Mouse (Mus musculus) liver, embryonic 14.5 days (tissue): ENCODE measurements around the gene Agbl4. TPM values are rescaled to one million over a fixed set of nuclear protein-coding genes. Genes with fewer than 3 reads are reported as not detected.

ENCODE experiments used
- ATAC-seq: fragments of 200-750 bp; cut with Nextera tagmentation; 2 replicates; pipeline ENCODE4 v1.8.0; 2017; ENCODE audit warnings: moderate number of reproducible peaks, mild to moderate bottlenecking, moderate library complexity; ENCODE audit not compliant: insufficient read depth
- DNase-seq, 3 experiments: peaks; one replicate each; pipeline ENCODE4 v3.0.0-alpha.2; 2012 to 2013; ENCODE audit warnings: low read depth in 3 of 3, low spot score in 3 of 3
- H3K27ac ChIP-seq: fragments of 300-500 bp; sonication (generic); 2 replicates; pipeline ENCODE4 v1.5.1; 2014; ENCODE audit warnings: moderate library complexity, mild to moderate bottlenecking, control low read depth, inconsistent platforms
- H3K27me3 ChIP-seq: fragments of 300-500 bp; sonication (generic); 2 replicates; pipeline ENCODE4 v1.6.1; 2014; ENCODE audit warnings: mild to moderate bottlenecking, low read length, moderate library complexity; ENCODE audit not compliant: control insufficient read depth, insufficient read depth
- H3K36me3 ChIP-seq: fragments of 300-500 bp; sonication (generic); replicated peaks from 2 replicates; pipeline ENCODE4 v1.6.1; 2014; ENCODE audit warnings: low read depth; ENCODE audit not compliant: control insufficient read depth, insufficient read depth
- H3K4me1 ChIP-seq, 2 experiments: fragments of 200-500 bp in 1 of 2; fragments of 300-500 bp in 1 of 2; sonication (generic) in 1 of 2; replicated peaks; 2 replicates each; pipeline ENCODE4 v1.6.1; 2012 to 2014; ENCODE audit warnings: antibody characterized with exemption in 1 of 2, inconsistent platforms in 1 of 2, low read length in 1 of 2; ENCODE audit not compliant: control insufficient read depth in 2 of 2, insufficient read depth in 2 of 2
- H3K4me2 ChIP-seq: fragments of 300-500 bp; sonication (generic); 2 replicates; pipeline ENCODE4 v1.6.1; 2014; ENCODE audit warnings: low read depth, mild to moderate bottlenecking, control low read depth, moderate library complexity
- H3K4me3 ChIP-seq, 2 experiments: fragments of 200-500 bp in 1 of 2; fragments of 300-500 bp in 1 of 2; sonication (generic) in 1 of 2; 2 replicates each; pipeline ENCODE4 v1.5.1; 2012 to 2014; ENCODE audit warnings: low read depth in 2 of 2, low read length in 2 of 2, mild to moderate bottlenecking in 2 of 2, control low read depth in 1 of 2, inconsistent platforms in 1 of 2, moderate library complexity in 1 of 2; ENCODE audit not compliant: insufficient read depth in 1 of 2
- H3K9ac ChIP-seq: fragments of 300-500 bp; sonication (generic); replicated peaks from 2 replicates; pipeline ENCODE4 v1.6.1; 2014; ENCODE audit warnings: mild to moderate bottlenecking, control low read depth, moderate library complexity
- H3K9me3 ChIP-seq: fragments of 300-500 bp; sonication (generic); 2 replicates; pipeline ENCODE4 v1.6.1; 2016; ENCODE audit warnings: low read length, mixed read lengths; ENCODE audit not compliant: control insufficient read depth
- CTCF ChIP-seq: IDR thresholded peaks from 2 replicates; pipeline ENCODE4 v1.5.1; 2016; ENCODE audit warnings: antibody characterized with exemption, low read depth, control low read depth
- EP300 ChIP-seq: IDR thresholded peaks from 2 replicates; pipeline ENCODE4 v1.6.1; 2016; ENCODE audit warnings: antibody characterized with exemption, low read depth
- WGBS: fragments of 180-500 bp; shearing (Covaris S2); extraction: QIAGEN DNeasy Blood & Tissue Kit; methylation state at CpG from one replicate; pipeline ENCODE4 v1.1.7; 2014; ENCODE audit not compliant: insufficient replicate concordance; 5-methylcytosine and 5-hydroxymethylcytosine counted together
- polyA plus RNA-seq, 2 experiments: library from polyadenylated mRNA; depleted of rRNA in 1 of 2; stranded (reverse) in 1 of 2; unstranded in 1 of 2; fragments of >200 nt; fragmentation: Nextera tagmentation in 1 of 2; extraction: Ambion mirVana in 1 of 2; gene quantifications; 2 replicates each; pipeline versions ENCODE4 v1.2.1 to v1.2.3; 2012 to 2014

Gene Agbl4
- polyA plus RNA-seq, 2 experiments: not detected

GRCm38 (mm10) chr4:111681926-111682325, 1284.5 kb downstream of the Agbl4 start:
- Histone ChIP-seq H3K9ac (no peak overlapping the region), H3K4me2 (no peak overlapping the region), H3K4me3 (no peak overlapping the region), H3K36me3 (no peaks in the 10 kb centered on the region), H3K27me3 (no peaks in the 10 kb centered on the region), H3K27ac (no peak overlapping the region), H3K9me3 (no peaks in the 10 kb centered on the region), H3K4me1 (no peaks in the 10 kb centered on the region)
- TF ChIP-seq CTCF (no peak), EP300 (no peak)
- DNase-seq (no peak), ATAC-seq (no peak)
- 65% methylated on average over 5 of the region's 5 CpGs for WGBS

GRCm38 (mm10) chr4:111682793-111683192, 1285.3 kb downstream of the Agbl4 start:
- H3K4me1 ChIP-seq: no peaks in the 10 kb centered on the region; a peak in 1 of 4 replicates
- H3K9me3 ChIP-seq: no peaks in the 10 kb centered on the region
- H3K4me3 ChIP-seq: no peak overlapping the region
- no peak for ATAC-seq
- no peak overlapping the region for H3K4me2 ChIP-seq
- no peaks in the 10 kb centered on the region for H3K36me3 ChIP-seq
- no peak overlapping the region for H3K27ac ChIP-seq
- no peak for TF ChIP-seq CTCF
- no peak for TF ChIP-seq EP300
- 41% methylated on average over 3 of the region's 3 CpGs for WGBS
- no peaks in the 10 kb centered on the region for H3K27me3 ChIP-seq
- DNase-seq: no peak
- H3K9ac ChIP-seq: no peak overlapping the region

- no peaks in the 10 kb centered on the region for H3K27me3 ChIP-seq
- H3K9ac ChIP-seq: no peak overlapping the region
- no peaks in the 10 kb centered on the region for H3K36me3 ChIP-seq
- no peak for ATAC-seq
- no peak for DNase-seq
- no peak overlapping the region for H3K4me3 ChIP-seq
- H3K4me1 ChIP-seq: no peaks in the 10 kb centered on the region; a peak in 1 of 4 replicates
- no peak overlapping the region for H3K27ac ChIP-seq
- no peaks in the 10 kb centered on the region for H3K9me3 ChIP-seq
- H3K4me2 ChIP-seq: no peak overlapping the region
- TF ChIP-seq EP300 (no peak), CTCF (no peak)
- WGBS: 58% methylated on average over 5 of the region's 5 CpGs
These were observed 1286.4 kb downstream of the Agbl4 start for GRCm38 (mm10) chr4:111683843-111684242.

GRCm38 (mm10) chr4:111685951-111686350, 1288.5 kb downstream of the Agbl4 start:
- Histone ChIP-seq H3K9ac (no peak overlapping the region), H3K4me1 (no peaks in the 10 kb centered on the region; a peak in 1 of 4 replicates), H3K36me3 (no peaks in the 10 kb centered on the region), H3K27me3 (no peaks in the 10 kb centered on the region), H3K4me2 (no peak overlapping the region), H3K4me3 (no peak overlapping the region), H3K9me3 (no peaks in the 10 kb centered on the region), H3K27ac (no peak overlapping the region)
- DNase-seq (no peak), ATAC-seq (no peak)
- 55% methylated on average over 2 of the region's 2 CpGs for WGBS
- TF ChIP-seq CTCF (no peak), EP300 (no peak)

- H3K27me3 ChIP-seq: no peaks in the 10 kb centered on the region
- H3K4me3 ChIP-seq: no peak overlapping the region
- no peak for TF ChIP-seq EP300
- peak; percentile 80 for TF ChIP-seq CTCF
- no peak overlapping the region for H3K9ac ChIP-seq
- DNase-seq (peak in 2 of 3 experiments; percentile 16 to 19), ATAC-seq (no peak)
- 8% methylated on average over 9 of the region's 9 CpGs for WGBS
- no peak overlapping the region for H3K27ac ChIP-seq
- no peaks in the 10 kb centered on the region for H3K9me3 ChIP-seq
- H3K36me3 ChIP-seq: no peaks in the 10 kb centered on the region
- H3K4me1 ChIP-seq: no peaks in the 10 kb centered on the region; a peak in 1 of 4 replicates
- peak overlapping the region; percentile 38; the same call in 1 of the 2 replicates for H3K4me2 ChIP-seq
These were observed 1289.5 kb downstream of the Agbl4 start for GRCm38 (mm10) chr4:111686951-111687350.
